In genomic region chr16:94087570-94088225, GRCm38 (mm10) we compare ENCODE assay signal across 12 mouse cellular contexts. TPM values are rescaled to one million over a fixed set of nuclear protein-coding genes. Genes with fewer than 3 reads are reported as not detected.
DNase-seq lines count a peak whose midpoint lies in the region; ATAC-seq and TF ChIP-seq lines count a peak whose summit lies in the region.
"Had no signal": no experiment of that assay in that cellular context is flagged by ENCODE, and none has a peak within 500 bp of the region (broad histone marks: within the 10 kb centered on the region; RNA-seq: fewer than 3 reads in every experiment).

No protein-coding gene starts in this region.

- ATAC-seq in kidney, embryonic 15.5 days (replicated peaks; ENCODE audit: low FRiP score): no peak
- ATAC-seq in limb, embryonic 15.5 days (ENCODE audit: insufficient number of reproducible peaks, low FRiP score, low TSS enrichment, low read depth): no peak
- ATAC-seq: hindbrain, embryonic 16.5 days had no signal

- WGBS in kidney, embryonic 15.5 days: 5% methylated on average over 16 of the region's 16 CpGs
- 4% methylated on average over 16 of the region's 16 CpGs for WGBS in embryonic facial prominence, embryonic 10.5 days
- WGBS in limb, embryonic 15.5 days: 14% methylated on average over 16 of the region's 16 CpGs

- DNase-seq in gastrocnemius, adult 2 months: no peak
- no peak for DNase-seq in gastrocnemius, adult 18-20 months (ENCODE audit: low spot score)
- DNase-seq in kidney, adult 9 months: no peak
- no peak for DNase-seq in embryonic facial prominence, embryonic 10.5 days (ENCODE audit: low spot score)
- no peak for DNase-seq in testis, postnatal 10 days (ENCODE audit: low spot score)
- no peak for DNase-seq in urinary bladder, adult 18-20 months (ENCODE audit: low spot score in 2 of 2)
- DNase-seq: cerebellum, adult 11-12 months; liver, embryonic 13.5 days had no signal

- intact Hi-C loops in gastrocnemius, adult 2 months (cut with DNase I): no loop called here

- H3K27ac ChIP-seq in gastrocnemius, adult 2 months: peak overlapping the region; percentile 85
- H3K27ac ChIP-seq in kidney, embryonic 15.5 days: no peak overlapping the region
- no peak overlapping the region for H3K27ac ChIP-seq in embryonic facial prominence, embryonic 10.5 days (replicated peaks)
- H3K27ac ChIP-seq in limb, embryonic 15.5 days: no peak overlapping the region
- H3K27ac ChIP-seq: liver, embryonic 13.5 days had no signal

- H3K9ac ChIP-seq in kidney, embryonic 15.5 days: no peak overlapping the region
- no peak overlapping the region for H3K9ac ChIP-seq in limb, embryonic 15.5 days
- H3K9ac ChIP-seq: liver, embryonic 13.5 days had no signal

- no peak for TF ChIP-seq CTCF in gastrocnemius, adult 2 months (IDR thresholded peaks at IDR 0.05)

- peak overlapping the region; percentile 25 for H3K4me2 ChIP-seq in kidney, embryonic 15.5 days
- peak overlapping the region; percentile 21; the same call in 1 of the 2 replicates for H3K4me2 ChIP-seq in limb, embryonic 15.5 days
- H3K4me2 ChIP-seq: liver, embryonic 13.5 days had no signal

- no peaks in the 10 kb centered on the region for H3K36me3 ChIP-seq in kidney, embryonic 15.5 days
- no peaks in the 10 kb centered on the region for H3K36me3 ChIP-seq in embryonic facial prominence, embryonic 10.5 days (replicated peaks)
- H3K36me3 ChIP-seq in limb, embryonic 15.5 days: no peaks in the 10 kb centered on the region
- H3K36me3 ChIP-seq: liver, embryonic 13.5 days had no signal

- no peaks in the 10 kb centered on the region for H3K9me3 ChIP-seq in kidney, embryonic 15.5 days (replicated peaks)
- H3K9me3 ChIP-seq in embryonic facial prominence, embryonic 10.5 days: no peaks in the 10 kb centered on the region
- H3K9me3 ChIP-seq in limb, embryonic 15.5 days: no peaks in the 10 kb centered on the region
- H3K9me3 ChIP-seq: liver, embryonic 13.5 days had no signal

- peaks cover 99% of the 10 kb centered on the region for H3K27me3 ChIP-seq in kidney, embryonic 15.5 days
- peaks cover 100% of the 10 kb centered on the region for H3K27me3 ChIP-seq in embryonic facial prominence, embryonic 10.5 days (replicated peaks; ENCODE audit: low read depth, poor library complexity, severe bottlenecking)
- H3K27me3 ChIP-seq in limb, embryonic 15.5 days: peaks cover 96% of the 10 kb centered on the region

- H3K4me1 ChIP-seq in kidney, embryonic 15.5 days: peaks cover 37% of the 10 kb centered on the region
- H3K4me1 ChIP-seq in embryonic facial prominence, embryonic 10.5 days: peaks cover 37% of the 10 kb centered on the region
- H3K4me1 ChIP-seq in limb, embryonic 15.5 days: peaks cover 38% of the 10 kb centered on the region

- peak overlapping the region; percentile 84 for H3K4me3 ChIP-seq in gastrocnemius, adult 2 months
- peak overlapping the region; percentile 17 for H3K4me3 ChIP-seq in kidney, embryonic 15.5 days (replicated peaks)
- H3K4me3 ChIP-seq in embryonic facial prominence, embryonic 10.5 days: peak overlapping the region; percentile 56
- H3K4me3 ChIP-seq in limb, embryonic 15.5 days: peak overlapping the region; percentile 17
- H3K4me3 ChIP-seq: erythroblast, embryonic 14.5 days; liver, embryonic 13.5 days had no signal

RNA-seq across cellular contexts. Expression of gene Sim2, which starts 3.0 kb away (rescaled TPM):
- total RNA-seq in gastrocnemius, adult 2 months (2021): 10 to 100 TPM; 15.0 to 17.9 TPM
- total RNA-seq in gastrocnemius, adult 18-20 months (2021): 10 to 100 TPM; 12.2 to 16.4 TPM
- polyA plus RNA-seq in kidney, embryonic 15.5 days (2015; fragmentation: Nextera tagmentation; extraction: Ambion mirVana): 2.1 and 2.5 TPM in 2 replicates
- 0.87 and 1.5 TPM in 2 replicates for polyA plus RNA-seq in embryonic facial prominence, embryonic 10.5 days (2016; fragmentation: Nextera tagmentation; extraction: Ambion mirVana)
- 0.64 and 0.81 TPM in 2 replicates for polyA plus RNA-seq in limb, embryonic 15.5 days (2015; fragmentation: Nextera tagmentation; extraction: Ambion mirVana)
- polyA plus RNA-seq: erythroblast, embryonic 14.5 days; hindbrain, embryonic 16.5 days; liver, embryonic 13.5 days had no signal

Comparison
In these comparisons a context has a peak if more than half of its experiments do, and no peak if none do; other contexts are left out.
1. H3K4me3 ChIP-seq: peak in every context shown above with its lines; median percentile 84 in gastrocnemius, adult 2 months; 56 in embryonic facial prominence, embryonic 10.5 days; 17 in kidney, embryonic 15.5 days; 17 in limb, embryonic 15.5 days.